In genomic region chr6:37572935-37573334, GRCm38 (mm10) we compare ENCODE assay signal across 27 mouse cellular contexts. TPM values are rescaled to one million over a fixed set of nuclear protein-coding genes. Genes with fewer than 3 reads are reported as not detected.
DNase-seq lines count a peak whose midpoint lies in the region; ATAC-seq lines count a peak whose summit lies in the region.
"Had no signal": no experiment of that assay in that cellular context is flagged by ENCODE, and none has a peak within 500 bp of the region (broad histone marks: within the 10 kb centered on the region; RNA-seq: fewer than 3 reads in every experiment).

No protein-coding gene starts in this region.

- no peak for DNase-seq in kidney, adult 18-20 months
- no peak for DNase-seq in kidney, adult 9 months
- DNase-seq in large intestine, adult 2 months (ENCODE audit: low read depth, low spot score) = peak; percentile 51
- DNase-seq in thymus, postnatal 0 days (ENCODE audit: low spot score) = no peak
- no peak for DNase-seq in thymus, postnatal 36 days
- DNase-seq: adrenal gland, adult 2 months; adrenal gland, postnatal 10 days; adrenal gland, postnatal 25 days; cerebellum, adult 11 months; cerebellum, adult 18-20 months; cerebellum, adult 8-10 months; cerebellum, adult 9-11 months; cerebellum, postnatal 14 days; cerebellum, postnatal 36 days; embryo, embryonic 11 days had no signal

- H3K27ac ChIP-seq in kidney, embryonic 14.5 days (ENCODE audit: low read depth, low read length) = no peak overlapping the region
- H3K27ac ChIP-seq in kidney, embryonic 16.5 days (ENCODE audit: low read length) = no peak overlapping the region
- H3K27ac ChIP-seq in intestine, embryonic 16.5 days (ENCODE audit: low read length) = no peak overlapping the region
- H3K27ac ChIP-seq: forebrain, embryonic 10.5 days; forebrain, embryonic 12.5 days had no signal

- no peaks in the 10 kb centered on the region for H3K9me3 ChIP-seq in kidney, embryonic 14.5 days (ENCODE audit: control insufficient read depth, low read length)
- no peaks in the 10 kb centered on the region for H3K9me3 ChIP-seq in kidney, embryonic 16.5 days (ENCODE audit: low read length)
- H3K9me3 ChIP-seq in intestine, embryonic 16.5 days (ENCODE audit: control insufficient read depth, low read length) = no peaks in the 10 kb centered on the region
- H3K9me3 ChIP-seq: embryonic facial prominence, embryonic 13.5 days; embryonic facial prominence, embryonic 15.5 days; forebrain, embryonic 10.5 days; forebrain, embryonic 12.5 days had no signal

- no peaks in the 10 kb centered on the region for H3K27me3 ChIP-seq in kidney, embryonic 14.5 days (ENCODE audit: control insufficient read depth, insufficient read depth, low read length)
- H3K27me3 ChIP-seq in kidney, embryonic 16.5 days (ENCODE audit: insufficient read depth, low read length) = no peaks in the 10 kb centered on the region
- H3K27me3 ChIP-seq in intestine, embryonic 16.5 days (replicated peaks; ENCODE audit: control insufficient read depth, insufficient read depth, low read length) = no peaks in the 10 kb centered on the region
- H3K27me3 ChIP-seq: embryonic facial prominence, embryonic 13.5 days; embryonic facial prominence, embryonic 15.5 days; forebrain, embryonic 12.5 days had no signal

- H3K4me1 ChIP-seq in kidney, embryonic 14.5 days (ENCODE audit: control insufficient read depth, insufficient read depth, low read length) = no peaks in the 10 kb centered on the region
- no peaks in the 10 kb centered on the region for H3K4me1 ChIP-seq in kidney, embryonic 16.5 days (ENCODE audit: insufficient read depth, low read length)
- no peaks in the 10 kb centered on the region for H3K4me1 ChIP-seq in intestine, embryonic 16.5 days (ENCODE audit: control insufficient read depth, insufficient read depth, low read length)
- H3K4me1 ChIP-seq: embryonic facial prominence, embryonic 13.5 days; embryonic facial prominence, embryonic 15.5 days; forebrain, embryonic 10.5 days; forebrain, embryonic 12.5 days had no signal

- H3K36me3 ChIP-seq in kidney, embryonic 14.5 days (ENCODE audit: control insufficient read depth, insufficient read depth, low read length) = no peaks in the 10 kb centered on the region
- H3K36me3 ChIP-seq in kidney, embryonic 16.5 days (ENCODE audit: insufficient read depth, low read length) = no peaks in the 10 kb centered on the region
- H3K36me3 ChIP-seq in intestine, embryonic 16.5 days (ENCODE audit: control insufficient read depth, insufficient read depth, low read length) = no peaks in the 10 kb centered on the region
- H3K36me3 ChIP-seq: embryonic facial prominence, embryonic 13.5 days; embryonic facial prominence, embryonic 15.5 days; forebrain, embryonic 10.5 days; forebrain, embryonic 12.5 days had no signal

- H3K9ac ChIP-seq in kidney, embryonic 14.5 days (ENCODE audit: low read depth, low read length) = no peak overlapping the region
- H3K9ac ChIP-seq in kidney, embryonic 16.5 days (replicated peaks; ENCODE audit: low read length) = no peak overlapping the region
- H3K9ac ChIP-seq in intestine, embryonic 16.5 days (ENCODE audit: low read depth, low read length) = no peak overlapping the region
- H3K9ac ChIP-seq: embryonic facial prominence, embryonic 13.5 days; embryonic facial prominence, embryonic 15.5 days; forebrain, embryonic 12.5 days had no signal

- H3K4me3 ChIP-seq in kidney, embryonic 14.5 days (ENCODE audit: low read length) = no peak overlapping the region
- H3K4me3 ChIP-seq in kidney, embryonic 16.5 days (ENCODE audit: low read length) = no peak overlapping the region
- H3K4me3 ChIP-seq in intestine, embryonic 16.5 days (ENCODE audit: low read length) = no peak overlapping the region
- H3K4me3 ChIP-seq: embryonic facial prominence, embryonic 13.5 days; embryonic facial prominence, embryonic 15.5 days; erythroblast, embryonic 14.5 days; forebrain, embryonic 10.5 days; forebrain, embryonic 12.5 days had no signal

- 18% methylated on average over 2 of the region's 2 CpGs for WGBS in kidney, embryonic 14.5 days
- WGBS in kidney, embryonic 16.5 days = 26% methylated on average over 2 of the region's 2 CpGs
- WGBS in intestine, embryonic 16.5 days = 14% methylated on average over 2 of the region's 2 CpGs
- WGBS in large intestine, adult 2 months = 21% methylated on average over 2 of the region's 2 CpGs

- H3K4me2 ChIP-seq in kidney, embryonic 14.5 days (replicated peaks; ENCODE audit: low read depth, low read length) = no peak overlapping the region
- no peak overlapping the region for H3K4me2 ChIP-seq in kidney, embryonic 16.5 days (replicated peaks; ENCODE audit: low read depth, low read length)
- H3K4me2 ChIP-seq in intestine, embryonic 16.5 days (ENCODE audit: low read depth, low read length) = no peak overlapping the region
- H3K4me2 ChIP-seq: embryonic facial prominence, embryonic 13.5 days; embryonic facial prominence, embryonic 15.5 days; forebrain, embryonic 12.5 days had no signal

- peak; percentile 20; the same call in 1 of the 2 replicates for ATAC-seq in kidney, embryonic 14.5 days (ENCODE audit: low FRiP score, low TSS enrichment)
- ATAC-seq in kidney, embryonic 16.5 days (ENCODE audit: low FRiP score, low TSS enrichment) = 0 out of 2 replicates have a peak, but pooled peaks have one; percentile 39
- peak; percentile 79 for ATAC-seq in intestine, embryonic 16.5 days
- ATAC-seq: forebrain, embryonic 14.5 days had no signal

RNA-seq across cellular contexts. Expression of gene Akr1d1, which starts 43.0 kb away (rescaled TPM):
- 0.08 TPM in 1 of 2 replicates, not detected in the other for polyA plus RNA-seq in kidney, embryonic 14.5 days (2014; fragmentation: Nextera tagmentation; extraction: Ambion mirVana)
- 1.2 and 1.4 TPM in 2 replicates for polyA plus RNA-seq in kidney, embryonic 16.5 days (2015; fragmentation: Nextera tagmentation; extraction: Ambion mirVana)
- polyA plus RNA-seq in intestine, embryonic 16.5 days (2015; fragmentation: Nextera tagmentation; extraction: Ambion mirVana) = 0.45 and 0.54 TPM in 2 replicates
- polyA plus RNA-seq in large intestine, adult 2 months (2012; rRNA removed) = not detected in 2 replicates
- not detected in 2 replicates for polyA plus RNA-seq in thymus, postnatal 0 days (2015; fragmentation: Nextera tagmentation; extraction: Ambion mirVana)
- polyA plus RNA-seq: brain, embryonic 14.5 days; C2C12; embryonic facial prominence, embryonic 11.5 days; embryonic facial prominence, embryonic 13.5 days; erythroblast, embryonic 14.5 days; forebrain, embryonic 10.5 days; forebrain, embryonic 12.5 days; forebrain, embryonic 14.5 days had no signal

Comparison
In these comparisons a context has a peak if more than half of its experiments do, and no peak if none do; other contexts are left out.
1. ATAC-seq: peak in every context shown above with its lines; median percentile 79 in intestine, embryonic 16.5 days; 39 in kidney, embryonic 16.5 days; 20 in kidney, embryonic 14.5 days.